Mouse (Mus musculus): ENCODE measurements around the gene Hspb2. TPM values are rescaled to one million over a fixed set of nuclear protein-coding genes. Genes with fewer than 3 reads are reported as not detected.

The Hspb2 gene
- polyA plus RNA-seq, 1 experiment from 2014 or later = 21.6 TPM

DNA sequence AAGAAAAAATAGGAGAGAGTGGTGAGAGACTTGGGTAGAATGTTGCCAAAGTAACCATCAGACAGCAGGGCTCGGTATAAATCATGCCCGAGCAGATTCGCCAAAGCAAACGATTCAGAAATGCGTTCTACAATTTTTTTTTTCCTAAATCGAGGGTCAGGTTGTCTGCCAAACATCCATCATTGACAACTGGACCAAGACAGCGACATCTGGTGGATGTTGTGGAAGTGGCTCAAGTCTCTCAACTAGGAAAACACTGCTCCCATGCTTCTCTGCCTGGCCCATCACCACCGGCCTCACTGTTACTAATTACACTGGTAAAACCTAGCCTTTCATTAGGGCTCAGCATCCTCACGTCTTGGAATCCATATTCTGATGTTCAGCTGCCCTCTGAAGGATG lies 17.2 kb downstream of the Hspb2 start:
- H3K27me3 ChIP-seq (ENCODE audit: control insufficient read depth, insufficient read depth, low read length) = no peaks in the 10 kb centered on the region
- no peaks in the 10 kb centered on the region for H3K9me3 ChIP-seq (ENCODE audit: control insufficient read depth, low read length)
- WGBS = 4% methylated on average over 9 of the region's 9 CpGs
- H3K4me1 ChIP-seq (replicated peaks; ENCODE audit: control insufficient read depth, insufficient read depth) = no peaks in the 10 kb centered on the region
- H3K36me3 ChIP-seq (ENCODE audit: control insufficient read depth, insufficient read depth, low read length) = no peaks in the 10 kb centered on the region
- DNase-seq (ENCODE audit: low spot score) (peak; percentile 53), ATAC-seq (ENCODE audit: low FRiP score, low TSS enrichment) (no peak)
- H3K4me3 ChIP-seq (ENCODE audit: low read depth, low read length) = no peak overlapping the region
- no peak overlapping the region for H3K27ac ChIP-seq (replicated peaks)
- H3K9ac ChIP-seq (ENCODE audit: low read length) = no peak overlapping the region
- no peak overlapping the region for H3K4me2 ChIP-seq (replicated peaks; ENCODE audit: low read depth)
- TF ChIP-seq CTCF (IDR thresholded peaks at IDR 0.05; ENCODE audit: low read depth) (peak; percentile 89), EP300 (optimal IDR thresholded peaks at IDR 0.05) (no peak)

DNA sequence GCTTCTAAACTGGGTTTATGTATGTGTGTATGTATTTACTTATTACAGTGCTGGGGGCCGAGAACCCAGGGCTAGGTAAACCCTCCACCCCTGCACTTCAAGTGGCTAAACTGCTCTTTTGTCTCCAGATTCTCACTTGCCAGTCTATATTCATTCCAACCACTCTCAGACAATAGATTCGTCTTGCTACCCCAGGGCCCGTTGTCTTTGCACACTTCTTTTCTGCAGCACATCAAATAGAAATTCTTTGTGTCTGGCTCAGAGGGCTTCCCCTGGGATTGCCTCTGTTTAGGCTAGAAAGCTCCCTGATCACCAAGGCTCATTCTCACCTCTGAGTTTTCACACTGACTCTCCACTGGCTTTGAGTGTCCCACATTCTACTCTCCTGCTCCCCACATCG lies 19.6 kb downstream of the Hspb2 start:
- TF ChIP-seq CTCF (IDR thresholded peaks at IDR 0.05; ENCODE audit: low read depth) = no peak
- TF ChIP-seq EP300 (optimal IDR thresholded peaks at IDR 0.05) = no peak
- DNase-seq (ENCODE audit: low spot score) = no peak
- H3K27me3 ChIP-seq (ENCODE audit: control insufficient read depth, insufficient read depth, low read length) = no peaks in the 10 kb centered on the region
- no peaks in the 10 kb centered on the region; the same call in 1 of the 2 replicates for H3K4me1 ChIP-seq (replicated peaks; ENCODE audit: control insufficient read depth, insufficient read depth)
- H3K9ac ChIP-seq (ENCODE audit: low read length) = no peak overlapping the region
- H3K9me3 ChIP-seq (ENCODE audit: control insufficient read depth, low read length) = no peaks in the 10 kb centered on the region
- no peaks in the 10 kb centered on the region for H3K36me3 ChIP-seq (ENCODE audit: control insufficient read depth, insufficient read depth, low read length)
- H3K4me3 ChIP-seq (ENCODE audit: low read depth, low read length) = no peak overlapping the region
- H3K4me2 ChIP-seq (replicated peaks; ENCODE audit: low read depth) = no peak overlapping the region
- H3K27ac ChIP-seq (replicated peaks) = no peak overlapping the region
- WGBS = 26% methylated on average over 4 of the region's 4 CpGs
- no peak for ATAC-seq (ENCODE audit: low FRiP score, low TSS enrichment)

DNA sequence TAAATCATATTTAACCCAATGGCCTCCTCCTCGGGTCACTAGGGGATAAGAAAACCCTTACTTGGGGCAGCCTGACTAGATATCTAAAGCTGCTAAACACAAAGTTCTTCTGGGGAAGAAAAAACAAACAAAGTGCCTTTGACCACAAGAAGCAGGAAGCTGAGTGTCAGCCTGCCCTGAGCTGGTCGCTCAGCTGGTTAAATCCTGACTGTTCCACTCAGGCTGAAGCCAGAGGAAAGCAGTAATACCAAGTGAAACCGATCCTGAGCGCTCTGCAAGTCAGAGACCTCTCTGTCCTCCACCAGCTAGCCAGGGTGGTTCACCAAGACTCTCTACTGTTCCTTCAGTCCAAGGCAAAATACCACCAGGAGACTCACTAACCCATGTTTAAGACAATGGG lies 22.6 kb downstream of the Hspb2 start:
- H3K9ac ChIP-seq (ENCODE audit: low read length) = no peak overlapping the region
- H3K9me3 ChIP-seq (ENCODE audit: control insufficient read depth, low read length) = no peaks in the 10 kb centered on the region
- TF ChIP-seq EP300 (optimal IDR thresholded peaks at IDR 0.05) (no peak), CTCF (IDR thresholded peaks at IDR 0.05; ENCODE audit: low read depth) (no peak)
- H3K36me3 ChIP-seq (ENCODE audit: control insufficient read depth, insufficient read depth, low read length) = no peaks in the 10 kb centered on the region
- DNase-seq (ENCODE audit: low spot score) (no peak), ATAC-seq (ENCODE audit: low FRiP score, low TSS enrichment) (peak; percentile 51)
- no peak overlapping the region for H3K4me3 ChIP-seq (ENCODE audit: low read depth, low read length)
- no peak overlapping the region for H3K4me2 ChIP-seq (replicated peaks; ENCODE audit: low read depth)
- 0 out of 2 replicates have a peak overlapping the region, but pooled peaks have one; percentile 14 for H3K27ac ChIP-seq (replicated peaks)
- no peaks in the 10 kb centered on the region for H3K27me3 ChIP-seq (ENCODE audit: control insufficient read depth, insufficient read depth, low read length)
- 45% methylated on average over 4 of the region's 4 CpGs for WGBS
- H3K4me1 ChIP-seq (replicated peaks; ENCODE audit: control insufficient read depth, insufficient read depth) = no peaks in the 10 kb centered on the region; the same call in 1 of the 2 replicates

- ATAC-seq (ENCODE audit: low FRiP score, low TSS enrichment) (peak; percentile 79), DNase-seq (ENCODE audit: low spot score) (peak; percentile 75)
- H3K4me2 ChIP-seq (replicated peaks; ENCODE audit: low read depth) = peak overlapping the region; percentile 85
- no peaks in the 10 kb centered on the region; the same call in 1 of the 2 replicates for H3K4me1 ChIP-seq (replicated peaks; ENCODE audit: control insufficient read depth, insufficient read depth)
- no peaks in the 10 kb centered on the region for H3K36me3 ChIP-seq (ENCODE audit: control insufficient read depth, insufficient read depth, low read length)
- WGBS = 0% methylated on average over 32 of the region's 45 CpGs
- H3K27ac ChIP-seq (replicated peaks) = no peak overlapping the region
- no peak for TF ChIP-seq EP300 (optimal IDR thresholded peaks at IDR 0.05)
- peak; percentile 35 for TF ChIP-seq CTCF (IDR thresholded peaks at IDR 0.05; ENCODE audit: low read depth)
- H3K27me3 ChIP-seq (ENCODE audit: control insufficient read depth, insufficient read depth, low read length) = no peaks in the 10 kb centered on the region
- peak overlapping the region; percentile 57 for H3K4me3 ChIP-seq (ENCODE audit: low read depth, low read length)
- H3K9ac ChIP-seq (ENCODE audit: low read length) = peak overlapping the region; percentile 64
- no peaks in the 10 kb centered on the region for H3K9me3 ChIP-seq (ENCODE audit: control insufficient read depth, low read length)
These were observed 24.1 kb downstream of the Hspb2 start for GRCm38 (mm10) chr9:50727925-50728651.

DNA sequence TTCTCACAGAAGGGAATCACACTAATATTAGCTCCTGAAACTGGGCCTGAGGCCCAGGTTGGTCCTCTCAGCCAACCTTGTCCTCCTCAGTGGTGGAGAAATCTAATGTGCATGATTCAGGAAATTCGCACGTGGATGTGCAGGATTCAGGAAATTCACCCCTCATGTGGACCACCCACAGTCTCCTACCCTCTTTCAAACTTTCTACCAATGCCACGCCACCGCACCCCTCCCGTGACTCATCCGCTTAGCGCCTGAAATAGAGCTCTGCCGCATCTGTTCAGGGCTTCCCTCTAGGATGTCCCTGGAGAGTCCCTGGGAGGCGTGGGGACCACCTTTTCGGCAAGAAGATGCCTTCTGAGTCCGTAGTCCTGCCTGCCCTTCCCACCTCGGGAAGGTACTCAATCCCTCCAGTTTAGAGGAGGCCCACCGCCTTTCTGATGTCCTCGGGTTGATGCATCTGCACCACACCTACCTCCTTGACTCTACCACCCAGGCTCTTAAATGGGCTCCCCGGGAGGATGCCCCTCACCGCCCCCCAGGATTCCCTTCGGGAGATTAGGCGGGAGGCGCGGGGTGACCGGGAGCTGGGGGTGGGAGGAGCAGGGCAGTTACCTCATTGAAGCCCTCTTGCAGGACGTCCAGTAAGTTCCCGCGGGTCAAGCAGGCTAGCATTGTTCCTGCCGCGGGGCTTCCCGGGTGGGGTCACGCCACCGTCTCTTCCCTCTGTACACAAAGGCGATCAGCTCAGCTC lies 24.8 kb downstream of the Hspb2 start:
- H3K27ac ChIP-seq (replicated peaks) = no peak overlapping the region
- H3K36me3 ChIP-seq (ENCODE audit: control insufficient read depth, insufficient read depth, low read length) = no peaks in the 10 kb centered on the region
- WGBS = 9% methylated on average over 30 of the region's 30 CpGs
- TF ChIP-seq EP300 (optimal IDR thresholded peaks at IDR 0.05) (no peak), CTCF (IDR thresholded peaks at IDR 0.05; ENCODE audit: low read depth) (no peak)
- peak overlapping the region; percentile 64 for H3K9ac ChIP-seq (ENCODE audit: low read length)
- peak overlapping the region; percentile 57 for H3K4me3 ChIP-seq (ENCODE audit: low read depth, low read length)
- DNase-seq (ENCODE audit: low spot score) = no peak
- H3K4me2 ChIP-seq (replicated peaks; ENCODE audit: low read depth) = peak overlapping the region; percentile 85
- ATAC-seq (ENCODE audit: low FRiP score, low TSS enrichment) = no peak
- peaks cover 3% of the 10 kb centered on the region; the same call in 1 of the 2 replicates for H3K4me1 ChIP-seq (replicated peaks; ENCODE audit: control insufficient read depth, insufficient read depth)
- H3K27me3 ChIP-seq (ENCODE audit: control insufficient read depth, insufficient read depth, low read length) = no peaks in the 10 kb centered on the region
- no peaks in the 10 kb centered on the region for H3K9me3 ChIP-seq (ENCODE audit: control insufficient read depth, low read length)
